Mouse (Mus musculus) MEL (cell line): Measurements from ENCODE around the gene Tmem52b.

Experiments used
- CTCF ChIP-seq, 3 experiments: IDR thresholded peaks in 2 of 3; conservative IDR thresholded peaks in 1 of 3; 2 replicates each; pipeline ENCODE4 v1.5.1; 2011 to 2012; ENCODE audit warnings: low read length in 3 of 3, low read depth in 2 of 3, mild to moderate bottlenecking in 2 of 3, improper control_type of control experiment in 1 of 3, inconsistent platforms in 1 of 3, mixed read lengths in 1 of 3, moderate library complexity in 1 of 3; ENCODE audit not compliant: control insufficient read depth in 1 of 3, insufficient read depth in 1 of 3, poor library complexity in 1 of 3, severe bottlenecking in 1 of 3
- EP300 ChIP-seq, 2 experiments: IDR thresholded peaks; 2 replicates each; pipeline ENCODE4 v1.6.1; 2011; ENCODE audit warnings: improper control_type of control experiment in 2 of 2, low read length in 2 of 2, low read depth in 1 of 2, mild to moderate bottlenecking in 1 of 2
- ETS1 ChIP-seq: IDR thresholded peaks from 2 replicates; pipeline ENCODE4 v1.6.1; 2012; ENCODE audit warnings: low read depth, mild to moderate bottlenecking, inconsistent platforms, low read length, improper control_type of control experiment, moderate library complexity
- HCFC1 ChIP-seq: IDR thresholded peaks from 2 replicates; pipeline ENCODE4 v1.6.1; 2012; ENCODE audit warnings: low read depth, mild to moderate bottlenecking, inconsistent platforms, low read length, improper control_type of control experiment, moderate library complexity
- MXI1 ChIP-seq: IDR thresholded peaks from 2 replicates; pipeline ENCODE4 v1.6.1; 2011; ENCODE audit warnings: mild to moderate bottlenecking, low read depth, low read length, improper control_type of control experiment
- MYC ChIP-seq: IDR thresholded peaks from 2 replicates; pipeline ENCODE4 v1.6.1; 2011; ENCODE audit warnings: low read depth, mild to moderate bottlenecking, low read length, improper control_type of control experiment, moderate library complexity
- NELFE ChIP-seq: IDR thresholded peaks from 2 replicates; pipeline ENCODE4 v1.6.1; 2011; ENCODE audit warnings: low read depth, low read length, improper control_type of control experiment
- POLR2A ChIP-seq, 2 experiments: IDR thresholded peaks; 2 replicates each; pipeline ENCODE4 v1.6.1; 2011 to 2012; ENCODE audit warnings: low read length in 2 of 2, mild to moderate bottlenecking in 2 of 2, control low read depth in 1 of 2, improper control_type of control experiment in 1 of 2, low read depth in 1 of 2, moderate library complexity in 1 of 2; ENCODE audit not compliant: control insufficient read depth in 1 of 2, insufficient read depth in 1 of 2, poor library complexity in 1 of 2
- SIN3A ChIP-seq: IDR thresholded peaks from 2 replicates; pipeline ENCODE4 v1.6.1; 2012; ENCODE audit warnings: low read length, improper control_type of control experiment, inconsistent platforms
- USF1 ChIP-seq: IDR thresholded peaks from 2 replicates; pipeline ENCODE4 v1.6.1; 2014; ENCODE audit warnings: low read depth, mild to moderate bottlenecking, inconsistent platforms, low read length, improper control_type of control experiment, moderate library complexity
- USF2 ChIP-seq, 2 experiments: IDR thresholded peaks; 2 replicates each; pipeline ENCODE4 v1.6.1; 2011 to 2012; ENCODE audit warnings: improper control_type of control experiment in 2 of 2, low read length in 2 of 2, borderline replicate concordance in 1 of 2, inconsistent platforms in 1 of 2, low read depth in 1 of 2, mild to moderate bottlenecking in 1 of 2; ENCODE audit not compliant: insufficient read depth in 1 of 2
- ZC3H11A ChIP-seq: IDR thresholded peaks from 2 replicates; pipeline ENCODE4 v1.6.1; 2012; ENCODE audit warnings: low read depth, mild to moderate bottlenecking, inconsistent platforms, low read length, improper control_type of control experiment
- ZMIZ1 ChIP-seq: IDR thresholded peaks from 2 replicates; pipeline ENCODE4 v1.6.1; 2012; ENCODE audit warnings: low read depth, mild to moderate bottlenecking, inconsistent platforms, low read length, improper control_type of control experiment, moderate library complexity

DNA sequence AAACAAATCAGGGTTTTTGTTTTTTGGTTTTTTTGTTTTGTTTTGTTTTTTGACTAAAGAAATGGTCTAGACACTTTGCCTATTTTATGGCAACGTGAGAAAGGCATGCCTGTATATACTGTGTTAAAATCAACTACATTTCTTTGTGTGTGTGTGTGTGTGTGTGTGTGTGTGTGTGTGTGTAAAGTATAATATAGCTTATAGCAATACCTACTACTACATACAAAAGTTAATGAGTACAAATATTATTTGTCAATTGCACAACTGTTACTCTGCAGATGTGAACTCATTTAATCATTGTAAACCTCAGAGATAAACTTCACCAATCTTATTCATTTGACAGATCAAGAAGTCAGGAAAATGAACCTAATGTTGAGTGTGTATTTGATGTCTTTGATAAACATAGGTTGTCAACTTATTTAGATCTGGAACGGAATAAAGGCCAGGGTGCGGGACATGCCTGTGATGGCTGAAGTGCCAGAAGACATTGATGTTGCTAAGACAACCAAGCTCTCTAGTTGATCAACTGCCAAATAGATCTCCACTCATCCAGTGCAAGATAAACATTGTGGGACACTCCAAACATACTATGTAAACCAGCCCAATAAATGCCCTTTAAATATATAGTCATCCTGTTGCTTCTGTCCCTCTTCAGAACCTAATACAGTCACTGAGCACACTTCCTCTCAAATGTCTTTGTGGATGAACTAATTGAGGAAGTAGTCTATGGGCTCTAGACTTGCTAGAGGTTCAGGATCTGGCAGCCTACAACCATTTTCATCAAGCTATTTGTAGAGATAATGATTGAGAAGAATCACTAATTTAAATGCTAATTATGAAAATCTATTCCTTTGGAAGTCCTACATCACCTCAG is 14.8 kb upstream of the Tmem52b start:
- TF ChIP-seq NELFE (no peak), ETS1 (no peak), HCFC1 (no peak), SIN3A (no peak), USF1 (no peak), EP300 (IDR thresholded peaks at IDR 0.05; ENCODE audit: low read depth in 1 of 2, low read length in 2 of 2) (no peak), USF2 (IDR thresholded peaks at IDR 0.05; ENCODE audit: borderline replicate concordance in 1 of 2, insufficient read depth in 1 of 2, low read depth in 1 of 2, low read length in 2 of 2) (no peak), POLR2A (IDR thresholded peaks at IDR 0.05; ENCODE audit: control insufficient read depth in 1 of 2, insufficient read depth in 1 of 2, low read depth in 1 of 2, low read length in 2 of 2, poor library complexity in 1 of 2) (no peak), ZMIZ1 (no peak), ZC3H11A (no peak), MYC (no peak), CTCF (IDR thresholded peaks at IDR 0.05 in 2 of 3, conservative IDR thresholded peaks at IDR 0.05 in 1 of 3; ENCODE audit: control insufficient read depth in 1 of 3, insufficient read depth in 1 of 3, low read depth in 2 of 3, low read length in 3 of 3, poor library complexity in 1 of 3, severe bottlenecking in 1 of 3) (no peak), MXI1 (no peak)
